Mouse (Mus musculus): Measurements from ENCODE around the gene Adat1.

- TF ChIP-seq CTCF (IDR thresholded peaks at IDR 0.05; ENCODE audit: control insufficient read depth, insufficient read depth, low read length) (no peak), POLR2A (IDR thresholded peaks at IDR 0.05; ENCODE audit: borderline replicate concordance, control insufficient read depth, low read depth, low read length) (peak; percentile 72)
Measured at GRCm38 (mm10) chr8:112010997-112011815, 19.1 kb upstream of the Adat1 start, which contains the start of the genes Kars and Terf2ip.

Data from bone marrow, adult 2 months (tissue).